ENCODE assay signal across 31 mouse cellular contexts in genomic region chr4:46307869-46308268, GRCm38 (mm10). TPM values are rescaled to one million over a fixed set of nuclear protein-coding genes. Genes with fewer than 3 reads are reported as not detected.
DNase-seq lines count a peak whose midpoint lies in the region; ATAC-seq and TF ChIP-seq lines count a peak whose summit lies in the region.
"Had no signal": no experiment of that assay in that cellular context is flagged by ENCODE, and none has a peak within 500 bp of the region (broad histone marks: within the 10 kb centered on the region; RNA-seq: fewer than 3 reads in every experiment).

No protein-coding gene starts in this region.

- no peaks in the 10 kb centered on the region for H3K9me3 ChIP-seq in heart, postnatal 0 days (replicated peaks; ENCODE audit: control insufficient read depth, low read length)
- H3K9me3 ChIP-seq in liver, postnatal 0 days (ENCODE audit: low read length): no peaks in the 10 kb centered on the region
- H3K9me3 ChIP-seq in hindbrain, embryonic 13.5 days: no peaks in the 10 kb centered on the region
- H3K9me3 ChIP-seq: G1E; limb, embryonic 10.5 days; megakaryocyte, embryonic 14.5 days; midbrain, embryonic 13.5 days; stomach, embryonic 15.5 days had no signal

- no peaks in the 10 kb centered on the region for H3K36me3 ChIP-seq in heart, postnatal 0 days (replicated peaks; ENCODE audit: control insufficient read depth, insufficient read depth, low read length)
- H3K36me3 ChIP-seq in liver, adult 2 months (ENCODE audit: control insufficient read depth, insufficient read depth, low read length): no peaks in the 10 kb centered on the region
- H3K36me3 ChIP-seq in liver, postnatal 0 days (replicated peaks; ENCODE audit: insufficient read depth, low read length): no peaks in the 10 kb centered on the region
- no peaks in the 10 kb centered on the region for H3K36me3 ChIP-seq in hindbrain, embryonic 13.5 days
- H3K36me3 ChIP-seq: G1E; limb, embryonic 10.5 days; midbrain, embryonic 13.5 days; stomach, embryonic 15.5 days had no signal

- 0 out of 2 replicates have a peak, but pooled peaks cover 4% of the 10 kb centered on the region for H3K27me3 ChIP-seq in heart, postnatal 0 days (ENCODE audit: control insufficient read depth, insufficient read depth, low read length)
- H3K27me3 ChIP-seq in liver, adult 2 months (ENCODE audit: control insufficient read depth, insufficient read depth, low read length): 0 out of 2 replicates have a peak, but pooled peaks cover 3% of the 10 kb centered on the region
- H3K27me3 ChIP-seq in liver, postnatal 0 days (ENCODE audit: insufficient read depth, low read length): peaks cover 28% of the 10 kb centered on the region; the same call in 1 of the 2 replicates
- peaks cover 12% of the 10 kb centered on the region for H3K27me3 ChIP-seq in hindbrain, embryonic 13.5 days
- H3K27me3 ChIP-seq: Patski had no signal

- H3K27ac ChIP-seq in heart, postnatal 0 days (ENCODE audit: low read depth): 0 out of 2 replicates have a peak overlapping the region, but pooled peaks have one; percentile 39
- no peak overlapping the region for H3K27ac ChIP-seq in liver, adult 2 months (replicated peaks; ENCODE audit: insufficient read depth, low read depth, low read length)
- H3K27ac ChIP-seq in liver, postnatal 0 days (ENCODE audit: low read depth): no peak overlapping the region
- H3K27ac ChIP-seq in hindbrain, embryonic 13.5 days: no peak overlapping the region
- H3K27ac ChIP-seq: hindbrain, embryonic 14.5 days; kidney, postnatal 0 days; layer of hippocampus, adult 2 months; limb, embryonic 10.5 days; midbrain, embryonic 13.5 days; stomach, embryonic 15.5 days had no signal

- no peak overlapping the region for H3K4me2 ChIP-seq in heart, postnatal 0 days (ENCODE audit: low read depth, low read length)
- H3K4me2 ChIP-seq in liver, postnatal 0 days (ENCODE audit: low read depth, low read length): no peak overlapping the region
- no peak overlapping the region for H3K4me2 ChIP-seq in hindbrain, embryonic 13.5 days
- H3K4me2 ChIP-seq: hindbrain, embryonic 14.5 days; midbrain, embryonic 13.5 days; stomach, embryonic 15.5 days had no signal

- TF ChIP-seq CTCF in heart, postnatal 0 days (IDR thresholded peaks at IDR 0.05; ENCODE audit: low read depth): no peak
- TF ChIP-seq CTCF in liver, adult 2 months (IDR thresholded peaks at IDR 0.05; ENCODE audit: low read depth, low read length): no peak
- TF ChIP-seq CTCF in liver, postnatal 0 days (IDR thresholded peaks at IDR 0.05; ENCODE audit: low read depth): no peak

- DNase-seq in cerebellum, adult 9-11 months: peak; percentile 32
- DNase-seq in cerebellum, adult 8-10 months: no peak
- DNase-seq in heart, postnatal 0 days (ENCODE audit: low spot score): no peak
- DNase-seq in heart, adult 11 months: no peak
- DNase-seq in liver, adult 2 months (ENCODE audit: extremely low read depth, low read depth, low spot score): peak; percentile 65
- no peak for DNase-seq in liver, postnatal 0 days
- DNase-seq: B cell, adult 2 months; liver; thymus, postnatal 25 days had no signal

- peaks cover 11% of the 10 kb centered on the region for H3K4me1 ChIP-seq in heart, postnatal 0 days (ENCODE audit: control insufficient read depth, insufficient read depth)
- peaks cover 5% of the 10 kb centered on the region for H3K4me1 ChIP-seq in liver, adult 2 months (ENCODE audit: control insufficient read depth, insufficient read depth, low read length)
- peaks cover 2% of the 10 kb centered on the region; the same call in 1 of the 2 replicates for H3K4me1 ChIP-seq in liver, postnatal 0 days (ENCODE audit: insufficient read depth)
- H3K4me1 ChIP-seq in hindbrain, embryonic 13.5 days (replicated peaks): peaks cover 16% of the 10 kb centered on the region
- H3K4me1 ChIP-seq: stomach, embryonic 15.5 days had no signal

- no peaks in the 10 kb centered on the region for H3K79me2 ChIP-seq in liver, adult 2 months (ENCODE audit: control insufficient read depth, insufficient read depth, low read length)

- no peak for TF ChIP-seq EP300 in heart, postnatal 0 days (IDR thresholded peaks at IDR 0.05; ENCODE audit: low read depth)
- TF ChIP-seq EP300 in liver, postnatal 0 days (IDR thresholded peaks at IDR 0.05; ENCODE audit: low read depth): no peak

- 78% methylated on average over 7 of the region's 7 CpGs for WGBS in heart, postnatal 0 days
- WGBS in liver, adult 2 months: 49% methylated on average over 7 of the region's 7 CpGs
- WGBS in liver, postnatal 0 days (ENCODE audit: insufficient replicate concordance): 59% methylated on average over 7 of the region's 7 CpGs
- WGBS in hindbrain, embryonic 13.5 days: 91% methylated on average over 7 of the region's 7 CpGs

- TF ChIP-seq POLR2A in liver, adult 2 months (IDR thresholded peaks at IDR 0.05; ENCODE audit: extremely low read depth, insufficient read depth, low read length): no peak

- no peak for ATAC-seq in heart, postnatal 0 days (ENCODE audit: insufficient read depth, low read depth)
- ATAC-seq in liver, postnatal 0 days: no peak
- no peak for ATAC-seq in hindbrain, embryonic 13.5 days (ENCODE audit: low FRiP score)
- ATAC-seq: forebrain, embryonic 14.5 days; inflammation-experienced regulatory T-cells, adult 6 months; lung, postnatal 0 days; midbrain, embryonic 13.5 days; Patski had no signal

- H3K4me3 ChIP-seq in heart, postnatal 0 days (ENCODE audit: low read depth, low read length): no peak overlapping the region
- no peak overlapping the region for H3K4me3 ChIP-seq in liver, adult 2 months (ENCODE audit: insufficient read depth, low read depth, low read length)
- no peak overlapping the region for H3K4me3 ChIP-seq in liver, postnatal 0 days (ENCODE audit: low read depth, low read length)
- H3K4me3 ChIP-seq in hindbrain, embryonic 13.5 days: no peak overlapping the region
- H3K4me3 ChIP-seq: layer of hippocampus, adult 2 months; limb, embryonic 10.5 days; megakaryocyte, embryonic 14.5 days; midbrain, embryonic 13.5 days; stomach, embryonic 15.5 days had no signal

- no peak overlapping the region for H3K9ac ChIP-seq in heart, postnatal 0 days (replicated peaks; ENCODE audit: low read depth, low read length)
- no peak overlapping the region for H3K9ac ChIP-seq in liver, adult 2 months (ENCODE audit: low read depth, low read length)
- no peak overlapping the region for H3K9ac ChIP-seq in liver, postnatal 0 days (replicated peaks)
- H3K9ac ChIP-seq in hindbrain, embryonic 13.5 days: no peak overlapping the region
- H3K9ac ChIP-seq: hindbrain, embryonic 14.5 days; midbrain, embryonic 13.5 days; stomach, embryonic 15.5 days had no signal

RNA-seq across cellular contexts. Expression of gene Foxe1, which starts 35.5 kb away (rescaled TPM):
- total RNA-seq in heart, postnatal 0 days (2014; rRNA removed; ENCODE audit: low replicate concordance): 1.1 TPM in 1 of 2 replicates, not detected in the other
- polyA plus RNA-seq in heart, postnatal 0 days (2015; fragmentation: Nextera tagmentation; extraction: Ambion mirVana): 0.05 TPM in 1 of 2 replicates, not detected in the other
- not detected in 2 replicates for total RNA-seq in liver, adult 2 months (2014; rRNA removed)
- polyA plus RNA-seq in liver, adult 2 months (2012; rRNA removed): 0.04 TPM in 1 of 2 replicates, not detected in the other
- polyA plus RNA-seq in liver, postnatal 0 days (2015; fragmentation: Nextera tagmentation; extraction: Ambion mirVana): not detected in 2 replicates
- not detected in 2 replicates for polyA plus RNA-seq in hindbrain, embryonic 13.5 days (2015; fragmentation: Nextera tagmentation; extraction: Ambion mirVana)
- total RNA-seq: adrenal gland, postnatal 14 days; CH12.LX; G1E; gastrocnemius, adult 8-10 months; heart, postnatal 10 days; layer of hippocampus, adult 2 months; layer of hippocampus, postnatal 25 days; monocyte, adult 5-6 weeks; neutrophil, adult 5-6 weeks had no signal
- polyA plus RNA-seq: forebrain, embryonic 14.5 days; G1E; gonadal fat pad, adult 2 months; hindbrain, embryonic 14.5 days; inflammation-experienced regulatory T-cells, adult 6 months; kidney, postnatal 0 days; limb, embryonic 10.5 days; liver, embryonic 16.5 days; lung, postnatal 0 days; midbrain, embryonic 13.5 days; Patski had no signal

Comparison
In these comparisons a context has a peak if more than half of its experiments do, and no peak if none do; other contexts are left out.
1. DNase-seq: peak in cerebellum, adult 9-11 months (single experiment) and liver, adult 2 months (single experiment); none in cerebellum, adult 8-10 months (single experiment), heart, postnatal 0 days (single experiment), heart, adult 11 months (single experiment) and liver, postnatal 0 days (single experiment).